Mouse (Mus musculus): Measurements from ENCODE around the gene Trim50. TPM values are rescaled to one million over a fixed set of nuclear protein-coding genes. Genes with fewer than 3 reads are reported as not detected.
A peak's percentile ranks its signal among the peaks of the same experiment; 100 is the strongest.

Trim50 gene
- total and polyA plus RNA-seq, 2 experiments from 2014 or later, result 0.08 TPM; not detected in 1

DNA sequence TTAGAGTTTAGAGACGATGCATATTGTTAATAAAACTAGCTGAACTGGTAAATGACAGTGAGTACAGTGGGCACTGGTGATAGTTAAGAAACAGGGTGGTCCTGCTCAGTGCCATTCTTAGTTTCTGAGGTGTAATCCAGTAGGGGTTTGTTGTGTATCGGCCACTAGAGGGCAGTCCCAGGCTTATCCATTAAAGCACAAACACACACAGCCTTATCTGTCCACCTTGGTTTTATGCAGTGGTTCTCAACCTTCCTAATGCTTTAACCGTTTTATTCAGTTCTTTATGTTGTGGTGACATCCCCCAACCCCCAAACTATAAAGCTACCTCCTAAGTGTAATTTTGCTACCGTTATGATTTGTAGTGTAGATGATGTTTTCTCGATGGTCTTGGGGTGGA, 42.7 kb downstream of the Trim50 start:
- H3K9me3 ChIP-seq (ENCODE audit: low read length), result no peaks in the 10 kb centered on the region
- H3K4me3 ChIP-seq (ENCODE audit: low read length), result no peak overlapping the region
- no peaks in the 10 kb centered on the region for H3K27me3 ChIP-seq (ENCODE audit: insufficient read depth, low read length)
- H3K36me3 ChIP-seq (ENCODE audit: insufficient read depth, low read length), result peaks cover 14% of the 10 kb centered on the region
- no peak overlapping the region for H3K4me2 ChIP-seq (ENCODE audit: low read depth, low read length)
- peak; percentile 80 for TF ChIP-seq CTCF (IDR thresholded peaks at IDR 0.05; ENCODE audit: low read depth)
- DNase-seq (ENCODE audit: low spot score) (peak; percentile 69), ATAC-seq (no peak)
- WGBS, result 55% methylated on average over 5 of the region's 5 CpGs
- H3K27ac ChIP-seq, result no peak overlapping the region
- 0 out of 2 replicates have a peak, but pooled peaks cover 5% of the 10 kb centered on the region for H3K4me1 ChIP-seq (ENCODE audit: insufficient read depth, low read length)
- no peak overlapping the region for H3K9ac ChIP-seq (replicated peaks; ENCODE audit: low read length)

DNA sequence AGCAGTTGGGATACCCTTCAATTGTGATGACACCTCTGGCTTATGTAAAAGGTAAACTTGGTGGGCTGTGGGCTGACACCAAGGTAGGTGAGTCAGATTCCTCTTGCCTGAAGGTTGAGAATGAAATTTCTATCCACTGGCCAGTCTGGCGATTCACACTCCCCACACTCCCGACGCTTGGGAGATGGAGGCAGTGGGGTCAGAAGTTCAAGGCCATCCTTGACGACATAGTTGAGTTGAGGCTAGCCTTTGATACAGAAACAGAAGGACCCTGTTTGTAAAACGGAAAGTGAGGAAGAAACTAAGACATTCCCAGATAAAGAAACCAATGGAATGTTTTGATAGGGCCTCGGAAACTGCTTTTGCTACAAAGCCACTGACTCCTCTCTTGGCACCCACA, 46.3 kb downstream of the Trim50 start:
- no peaks in the 10 kb centered on the region for H3K4me1 ChIP-seq (ENCODE audit: insufficient read depth, low read length)
- no peak overlapping the region for H3K4me2 ChIP-seq (ENCODE audit: low read depth, low read length)
- no peak overlapping the region for H3K27ac ChIP-seq
- no peak overlapping the region for H3K9ac ChIP-seq (replicated peaks; ENCODE audit: low read length)
- DNase-seq (ENCODE audit: low spot score) (no peak), ATAC-seq (no peak)
- 81% methylated on average over 6 of the region's 6 CpGs for WGBS
- TF ChIP-seq CTCF (IDR thresholded peaks at IDR 0.05; ENCODE audit: low read depth), result no peak
- H3K27me3 ChIP-seq (ENCODE audit: insufficient read depth, low read length), result no peaks in the 10 kb centered on the region
- H3K4me3 ChIP-seq (ENCODE audit: low read length), result no peak overlapping the region
- no peaks in the 10 kb centered on the region for H3K9me3 ChIP-seq (ENCODE audit: low read length)
- no peaks in the 10 kb centered on the region for H3K36me3 ChIP-seq (ENCODE audit: insufficient read depth, low read length)

GRCm38 (mm10) chr5:135400244-135400643, 47.1 kb downstream of the Trim50 start:
- WGBS, result 9% methylated on average over 2 of the region's 2 CpGs
- Histone ChIP-seq H3K27ac (no peak overlapping the region), H3K4me1 (ENCODE audit: insufficient read depth, low read length) (no peaks in the 10 kb centered on the region), H3K4me3 (ENCODE audit: low read length) (no peak overlapping the region), H3K9me3 (ENCODE audit: low read length) (no peaks in the 10 kb centered on the region), H3K27me3 (ENCODE audit: insufficient read depth, low read length) (no peaks in the 10 kb centered on the region), H3K36me3 (ENCODE audit: insufficient read depth, low read length) (no peaks in the 10 kb centered on the region), H3K9ac (replicated peaks; ENCODE audit: low read length) (no peak overlapping the region), H3K4me2 (ENCODE audit: low read depth, low read length) (no peak overlapping the region)
- DNase-seq (ENCODE audit: low spot score), result peak; percentile 91
- ATAC-seq, result peak; percentile 58; the same call in 1 of the 2 replicates
- peak; percentile 97 for TF ChIP-seq CTCF (IDR thresholded peaks at IDR 0.05; ENCODE audit: low read depth)

- Histone ChIP-seq H3K9me3 (ENCODE audit: low read length) (no peaks in the 10 kb centered on the region), H3K9ac (replicated peaks; ENCODE audit: low read length) (0 out of 2 replicates have a peak overlapping the region, but pooled peaks have one; percentile 0), H3K36me3 (ENCODE audit: insufficient read depth, low read length) (peaks cover 4% of the 10 kb centered on the region; the same call in 1 of the 2 replicates), H3K4me3 (ENCODE audit: low read length) (no peak overlapping the region), H3K27ac (no peak overlapping the region), H3K4me2 (ENCODE audit: low read depth, low read length) (peak overlapping the region; percentile 38), H3K27me3 (ENCODE audit: insufficient read depth, low read length) (no peaks in the 10 kb centered on the region), H3K4me1 (ENCODE audit: insufficient read depth, low read length) (no peaks in the 10 kb centered on the region)
- DNase-seq (ENCODE audit: low spot score) (peak; percentile 81), ATAC-seq (peak; percentile 86)
- WGBS, result 30% methylated on average over 20 of the region's 20 CpGs
- TF ChIP-seq CTCF (IDR thresholded peaks at IDR 0.05; ENCODE audit: low read depth), result no peak
These were observed 51.5 kb downstream of the Trim50 start for GRCm38 (mm10) chr5:135404623-135405022.

GRCm38 (mm10) chr5:135405437-135405836, 52.3 kb downstream of the Trim50 start:
- ATAC-seq (no peak), DNase-seq (ENCODE audit: low spot score) (no peak)
- Histone ChIP-seq H3K36me3 (ENCODE audit: insufficient read depth, low read length) (peaks cover 11% of the 10 kb centered on the region; the same call in 1 of the 2 replicates), H3K9ac (replicated peaks; ENCODE audit: low read length) (no peak overlapping the region), H3K4me3 (ENCODE audit: low read length) (no peak overlapping the region), H3K4me1 (ENCODE audit: insufficient read depth, low read length) (no peaks in the 10 kb centered on the region), H3K9me3 (ENCODE audit: low read length) (no peaks in the 10 kb centered on the region), H3K4me2 (ENCODE audit: low read depth, low read length) (no peak overlapping the region), H3K27me3 (ENCODE audit: insufficient read depth, low read length) (no peaks in the 10 kb centered on the region), H3K27ac (no peak overlapping the region)
- 84% methylated on average over 9 of the region's 9 CpGs for WGBS
- no peak for TF ChIP-seq CTCF (IDR thresholded peaks at IDR 0.05; ENCODE audit: low read depth)

GRCm38 (mm10) chr5:135408114-135408513, 55.0 kb downstream of the Trim50 start:
- ATAC-seq (no peak), DNase-seq (ENCODE audit: low spot score) (no peak)
- Histone ChIP-seq H3K27me3 (ENCODE audit: insufficient read depth, low read length) (no peaks in the 10 kb centered on the region), H3K4me2 (ENCODE audit: low read depth, low read length) (no peak overlapping the region), H3K27ac (no peak overlapping the region), H3K4me3 (ENCODE audit: low read length) (no peak overlapping the region), H3K9me3 (ENCODE audit: low read length) (no peaks in the 10 kb centered on the region), H3K36me3 (ENCODE audit: insufficient read depth, low read length) (peaks cover 25% of the 10 kb centered on the region), H3K9ac (replicated peaks; ENCODE audit: low read length) (no peak overlapping the region), H3K4me1 (ENCODE audit: insufficient read depth, low read length) (no peaks in the 10 kb centered on the region)
- no peak for TF ChIP-seq CTCF (IDR thresholded peaks at IDR 0.05; ENCODE audit: low read depth)
- WGBS, result 89% methylated on average over 4 of the region's 4 CpGs

DNA sequence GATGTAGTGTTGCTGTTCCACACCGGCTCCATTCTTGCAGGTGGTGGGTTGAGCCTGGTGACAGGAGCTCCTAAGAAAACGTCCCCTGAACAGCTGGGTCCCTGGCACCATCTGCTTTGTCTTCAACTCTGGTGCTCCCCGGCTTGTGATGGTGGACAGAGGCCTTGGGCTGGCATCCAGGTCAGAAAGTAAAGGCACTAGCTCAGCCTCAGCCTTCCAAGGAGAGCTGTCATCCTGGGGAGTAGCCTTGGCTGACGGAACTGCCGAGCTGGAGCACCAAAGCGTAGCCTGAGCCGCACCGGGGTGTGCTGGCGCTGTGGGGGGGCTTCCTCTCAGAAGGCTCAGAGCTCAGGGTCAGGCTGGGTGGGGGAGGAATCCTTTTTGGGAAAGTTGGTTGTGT, 57.2 kb downstream of the Trim50 start:
- Histone ChIP-seq H3K4me2 (ENCODE audit: low read depth, low read length) (no peak overlapping the region), H3K27ac (no peak overlapping the region), H3K4me1 (ENCODE audit: insufficient read depth, low read length) (no peaks in the 10 kb centered on the region), H3K4me3 (ENCODE audit: low read length) (no peak overlapping the region), H3K9ac (replicated peaks; ENCODE audit: low read length) (no peak overlapping the region), H3K27me3 (ENCODE audit: insufficient read depth, low read length) (no peaks in the 10 kb centered on the region), H3K9me3 (ENCODE audit: low read length) (no peaks in the 10 kb centered on the region), H3K36me3 (ENCODE audit: insufficient read depth, low read length) (peaks cover 42% of the 10 kb centered on the region)
- ATAC-seq, result no peak
- no peak for DNase-seq (ENCODE audit: low spot score)
- 79% methylated on average over 9 of the region's 9 CpGs for WGBS
- TF ChIP-seq CTCF (IDR thresholded peaks at IDR 0.05; ENCODE audit: low read depth), result no peak

Small RNAs within 50 kb of the gene (microRNA-seq; reads per million reads assigned to microRNA genes)
- gene Mir7033, result 0.71 to 1.8 reads per million in 2 experiments

Other genes with a start within 250 kb of the Trim50 start
- gene Tbl2, start 203.6 kb upstream of the Trim50 start, total RNA-seq (2014; rRNA removed), result 36.9 and 43.7 TPM in 2 replicates
- 10.7 and 12.3 TPM in 2 replicates for gene Tbl2, start 203.6 kb upstream of the Trim50 start, polyA plus RNA-seq (2015; fragmentation: Nextera tagmentation; extraction: Ambion mirVana)
- 13.7 and 18.5 TPM in 2 replicates for gene Bcl7b, start 185.0 kb upstream of the Trim50 start, total RNA-seq (2014; rRNA removed)
- gene Bcl7b, start 185.0 kb upstream of the Trim50 start, polyA plus RNA-seq (2015; fragmentation: Nextera tagmentation; extraction: Ambion mirVana), result 32.5 and 36.4 TPM in 2 replicates
- gene Baz1b, start 166.0 kb upstream of the Trim50 start, total RNA-seq (2014; rRNA removed), result 35.5 and 42.9 TPM in 2 replicates
- gene Baz1b, start 166.0 kb upstream of the Trim50 start, polyA plus RNA-seq (2015; fragmentation: Nextera tagmentation; extraction: Ambion mirVana), result 15.8 and 16.7 TPM in 2 replicates
- gene Fzd9, start 102.1 kb upstream of the Trim50 start, total RNA-seq (2014; rRNA removed), result 35.1 and 49.8 TPM in 2 replicates
- 18.0 TPM in 2 replicates for gene Fzd9, start 102.1 kb upstream of the Trim50 start, polyA plus RNA-seq (2015; fragmentation: Nextera tagmentation; extraction: Ambion mirVana)
- gene Fkbp6, start 3.3 kb upstream of the Trim50 start, total RNA-seq (2014; rRNA removed), result not detected in 2 replicates
- gene Fkbp6, start 3.3 kb upstream of the Trim50 start, polyA plus RNA-seq (2015; fragmentation: Nextera tagmentation; extraction: Ambion mirVana), result 0.14 and 0.29 TPM in 2 replicates
- gene Nsun5, start 16.7 kb downstream of the Trim50 start, total RNA-seq (2014; rRNA removed), result 17.8 and 22.7 TPM in 2 replicates
- gene Nsun5, start 16.7 kb downstream of the Trim50 start, polyA plus RNA-seq (2015; fragmentation: Nextera tagmentation; extraction: Ambion mirVana), result 18.1 and 19.1 TPM in 2 replicates
- gene Pom121, start 41.3 kb downstream of the Trim50 start, total RNA-seq (2014; rRNA removed), result 11.2 and 14.3 TPM in 2 replicates
- 7.5 TPM in 2 replicates for gene Pom121, start 41.3 kb downstream of the Trim50 start, polyA plus RNA-seq (2015; fragmentation: Nextera tagmentation; extraction: Ambion mirVana)
- 103 and 110 TPM in 2 replicates for gene Hip1, start 191.8 kb downstream of the Trim50 start, total RNA-seq (2014; rRNA removed)
- gene Hip1, start 191.8 kb downstream of the Trim50 start, polyA plus RNA-seq (2015; fragmentation: Nextera tagmentation; extraction: Ambion mirVana), result 26.9 and 28.3 TPM in 2 replicates
- gene Ccl26, start 210.3 kb downstream of the Trim50 start, total RNA-seq (2014; rRNA removed), result not detected in 2 replicates
- not detected in 2 replicates for gene Ccl26, start 210.3 kb downstream of the Trim50 start, polyA plus RNA-seq (2015; fragmentation: Nextera tagmentation; extraction: Ambion mirVana)
- 0.26 TPM in 1 of 2 replicates, not detected in the other for gene Ccl24, start 219.8 kb downstream of the Trim50 start, total RNA-seq (2014; rRNA removed)
- 1.9 and 2.5 TPM in 2 replicates for gene Ccl24, start 219.8 kb downstream of the Trim50 start, polyA plus RNA-seq (2015; fragmentation: Nextera tagmentation; extraction: Ambion mirVana)